Mouse (Mus musculus): ENCODE measurements around the gene Dcpp3.
"Not testable (repeated sequence)": the region's sequence is repeated elsewhere in the genome, so short reads cannot be mapped to it uniquely, and the experiment has no call there.

DNA sequence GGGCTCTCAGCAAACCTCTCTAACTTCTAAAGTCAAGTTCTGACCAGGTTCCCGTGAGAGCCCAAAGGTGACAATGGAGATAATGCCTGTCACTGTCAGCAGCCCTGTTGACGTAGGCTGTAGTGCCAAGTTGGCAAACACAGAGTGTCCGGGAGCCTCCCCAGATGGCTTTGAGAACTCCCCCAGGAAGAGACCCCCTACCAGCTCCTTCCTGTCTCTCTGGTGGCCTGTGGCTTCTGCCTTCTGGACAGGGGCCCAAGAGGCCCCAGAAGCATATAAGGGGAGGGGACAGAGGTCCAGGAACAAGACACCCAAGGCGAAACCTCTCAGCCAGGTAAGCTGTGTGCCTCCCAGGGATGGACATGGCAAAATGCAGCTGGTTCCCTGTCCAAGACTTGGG, 36.7 kb upstream of the Dcpp3 start, which contains the start of the genes Dcpp1 and Dcpp2:
- not testable (repeated sequence) for TF ChIP-seq CTCF, EP300 (IDR thresholded peaks at IDR 0.05)

Data from lung, postnatal 0 days (tissue).